Mouse (Mus musculus): ENCODE data around the gene Tnfaip6.

- TF ChIP-seq CTCF (IDR thresholded peaks at IDR 0.05; ENCODE audit: borderline replicate concordance, insufficient read depth, low read depth, low read length) (no peak), POLR2A (IDR thresholded peaks at IDR 0.05; ENCODE audit: borderline replicate concordance, insufficient read depth, low read length) (no peak)
These were observed 40.9 kb downstream of the Tnfaip6 start for GRCm38 (mm10) chr2:52078666-52079065.
